Mouse (Mus musculus) gastrocnemius, postnatal 10 days (tissue): ENCODE results near the gene Hs3st3a1. TPM values are rescaled to one million over a fixed set of nuclear protein-coding genes. Genes with fewer than 3 reads are reported as not detected.

Source experiments
- DNase-seq: peaks from one replicate; pipeline ENCODE4 v3.0.0; 2021; ENCODE audit warnings: mixed read lengths
- total RNA-seq, 2 experiments: library from RNA; stranded (reverse); gene quantifications; 2 replicates each; pipeline ENCODE4 v1.2.3; 2021

The Hs3st3a1 gene
- total RNA-seq, 2 experiments from 2014 or later, result 0.31 to 0.41 TPM

GRCm38 (mm10) chr11:64559388-64559787 lies 124.3 kb downstream of the Hs3st3a1 start:
- no peak for DNase-seq

GRCm38 (mm10) chr11:64560471-64560870 lies 125.3 kb downstream of the Hs3st3a1 start:
- DNase-seq, result no peak

- no peak for DNase-seq
Observed at GRCm38 (mm10) chr11:64562771-64563170, 127.6 kb downstream of the Hs3st3a1 start.

Other genes with a start within 250 kb of the Hs3st3a1 start
- under 1 TPM in 1 of 2 experiments, not detected in 1; 0.18 TPM for gene F930015N05Rik, start 1.3 kb downstream of the Hs3st3a1 start, total RNA-seq